Mouse (Mus musculus): ENCODE measurements around the gene Zfyve9. TPM values are rescaled to one million over a fixed set of nuclear protein-coding genes. Genes with fewer than 3 reads are reported as not detected.

Zfyve9 gene
- 10 to 100 TPM; 52.2 to 55.6 TPM for total RNA-seq (2021)
- long read RNA-seq, experiment 1, partial matches to known transcripts = 0 of 4 reads
- long read RNA-seq, experiment 1, other reads (novel, unspliced or antisense) = 4 of 4 reads
- long read RNA-seq, experiment 2, partial matches to known transcripts = 1 of 8 reads
- long read RNA-seq, experiment 2, other reads (novel, unspliced or antisense) = 7 of 8 reads

DNA sequence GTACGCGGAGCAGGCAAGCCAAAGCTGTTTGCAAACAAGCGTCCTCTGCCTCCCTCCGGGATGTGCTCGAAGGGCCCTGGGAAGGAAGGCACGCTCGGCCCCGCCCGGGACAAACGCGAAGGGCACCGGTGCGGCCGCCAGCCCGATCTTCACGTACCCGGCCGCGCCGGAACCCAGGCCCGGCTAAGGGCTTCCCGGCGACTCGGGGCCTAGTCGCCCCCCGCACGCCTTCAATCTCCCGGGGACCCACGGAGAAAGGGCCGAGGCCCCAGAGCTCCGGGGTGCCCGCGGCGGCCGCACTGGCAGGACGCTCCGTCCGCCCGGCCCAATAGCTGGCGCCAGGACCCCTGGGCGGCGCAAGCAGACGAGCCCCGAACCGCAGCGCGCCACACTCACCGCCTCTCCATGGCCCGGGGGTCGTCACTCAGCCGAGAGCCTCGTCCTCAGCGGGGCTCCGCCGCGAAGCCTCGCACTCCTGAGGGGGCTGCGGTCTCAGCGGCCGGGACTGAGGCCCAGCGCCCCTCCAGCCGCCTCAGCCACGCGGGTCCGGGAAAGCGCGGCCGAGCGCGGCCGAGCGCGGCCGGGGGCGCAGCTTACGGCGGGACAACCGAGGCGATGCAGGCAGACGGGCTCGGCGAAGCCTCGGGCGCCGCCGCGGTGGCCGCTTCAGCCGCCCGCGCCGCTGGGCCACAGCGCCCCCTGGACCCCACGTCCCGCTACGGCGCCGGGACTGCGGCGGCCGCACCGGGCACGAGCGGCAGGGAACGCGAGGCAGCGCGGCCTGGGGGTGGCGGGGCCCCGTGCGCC is at the start of gene Zfyve9:
Gene Zfyve9, minus strand, starts transcription at position 742 of the 807 bp plus-strand sequence.
- intact Hi-C loops (cut with DNase I) = no loop called here
- peak; percentile 54 to 80 for DNase-seq (ENCODE audit: low spot score in 2 of 2)

DNA sequence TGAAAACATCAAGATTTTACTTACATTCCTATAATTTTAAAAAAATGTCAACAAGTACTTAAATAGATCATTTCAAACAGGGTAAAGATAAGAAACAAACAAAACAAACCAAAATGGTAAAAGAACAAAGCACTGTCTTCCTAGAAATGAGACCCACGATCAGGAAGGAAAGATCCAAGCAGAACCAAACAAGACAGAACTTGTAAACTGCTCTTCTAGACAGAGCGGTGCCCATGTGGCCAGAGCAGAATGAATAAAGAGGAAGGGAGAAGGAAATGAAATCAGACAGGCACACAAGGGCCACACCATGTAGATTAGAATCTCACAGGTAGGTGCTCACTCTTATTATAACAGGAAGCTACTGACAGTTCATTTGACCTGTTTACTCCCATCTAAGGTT is 46.0 kb upstream of the Zfyve9 start:
- intact Hi-C loops (cut with DNase I) = no loop called here
- no peak for DNase-seq (ENCODE audit: low spot score in 2 of 2)

DNA sequence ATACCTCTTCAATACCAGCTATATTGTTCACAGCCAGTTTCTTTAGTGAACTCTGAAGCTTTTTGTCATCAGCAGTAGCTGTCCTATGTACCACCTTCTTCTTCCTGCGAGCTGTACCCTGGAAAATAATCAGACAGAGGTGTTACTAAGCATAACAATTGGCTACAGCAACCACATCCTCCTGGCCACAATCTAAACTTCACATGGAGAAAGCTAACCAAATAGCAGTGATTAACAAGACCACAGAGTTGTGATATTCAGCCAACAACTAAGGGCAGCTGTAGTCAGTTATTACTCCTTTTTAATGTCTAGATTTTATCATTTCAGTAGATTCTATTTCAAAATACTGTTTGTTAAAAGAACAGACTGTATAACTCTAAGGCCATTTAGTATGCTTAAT is 45.5 kb upstream of the Zfyve9 start:
- DNase-seq (ENCODE audit: low spot score in 2 of 2) = no peak
- intact Hi-C loops (cut with DNase I) = no loop called here

DNA sequence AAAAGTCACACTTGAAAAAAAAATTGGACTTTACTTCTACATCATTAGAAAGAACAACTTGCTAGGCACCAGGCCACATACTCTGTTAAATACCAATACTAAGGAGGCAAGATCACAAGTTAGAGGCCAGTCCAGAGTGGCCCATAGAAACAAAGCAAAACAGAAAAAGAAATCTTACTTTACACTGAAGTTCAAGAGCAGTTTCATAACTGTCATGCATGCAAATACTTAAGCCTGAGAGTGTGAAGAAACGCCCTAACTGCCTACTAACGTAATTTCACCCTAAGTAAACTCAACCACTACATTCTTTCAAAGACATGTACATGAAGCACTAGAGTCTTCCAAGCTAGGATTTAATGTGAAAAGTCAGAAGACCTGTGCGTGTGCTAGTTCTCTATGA is 45.1 kb upstream of the Zfyve9 start:
- intact Hi-C loops (cut with DNase I) = no loop called here

GRCm38 (mm10) chr4:108811550-108811949 is 31.0 kb upstream of the Zfyve9 start:
- no peak for DNase-seq (ENCODE audit: low spot score in 2 of 2)
- intact Hi-C loops (cut with DNase I) = no loop called here

More for the DNA sequence above, 45.1 kb upstream of the Zfyve9 start:
- no peak for DNase-seq (ENCODE audit: low spot score in 2 of 2)

GRCm38 (mm10) chr4:108811142-108811541 is 30.5 kb upstream of the Zfyve9 start:
- intact Hi-C loops (cut with DNase I) = no loop called here
- DNase-seq (ENCODE audit: low spot score in 2 of 2) = no peak

- intact Hi-C loops (cut with DNase I) = loop anchor here (10.0 kb wide), 1 partner anchor 171 kb away; no protein-coding TSS in a partner anchor
- no peak for DNase-seq (ENCODE audit: low spot score in 2 of 2)
Measured at GRCm38 (mm10) chr4:108803535-108803934, 22.9 kb upstream of the Zfyve9 start.

DNA sequence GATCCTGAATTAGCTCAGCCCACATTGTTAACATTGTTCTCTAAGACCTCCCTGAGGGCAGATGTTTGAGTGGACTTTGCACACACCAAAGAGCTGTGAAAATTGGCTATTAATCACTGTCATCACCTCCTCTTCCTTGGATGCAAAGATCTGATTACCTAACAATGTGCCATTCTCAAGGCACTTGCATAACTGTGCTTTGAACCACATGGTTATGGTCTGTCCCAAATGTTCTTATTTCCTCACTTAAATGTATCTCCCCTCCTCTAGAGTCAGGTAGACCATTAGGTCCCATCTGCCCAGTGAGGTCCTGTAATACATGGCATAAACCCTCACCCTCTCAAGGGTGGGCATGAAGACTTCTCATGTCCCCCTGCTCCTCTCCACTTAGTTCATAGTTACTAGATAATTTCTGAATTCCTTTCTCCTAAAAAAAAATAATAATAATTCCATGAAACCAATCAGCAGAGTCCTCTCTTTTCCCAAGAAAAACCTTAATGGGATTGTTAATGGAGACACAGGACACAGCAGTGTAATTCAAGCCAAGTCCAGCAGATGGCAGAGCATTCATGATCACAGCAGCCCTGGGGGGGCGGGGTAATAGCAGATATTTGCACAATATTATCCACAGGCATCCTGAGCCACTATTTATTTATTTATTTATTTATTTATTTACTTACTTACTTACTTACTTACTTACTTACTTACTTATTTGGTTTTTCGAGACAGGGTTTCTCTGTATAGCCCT is 17.7 kb upstream of the Zfyve9 start:
- intact Hi-C loops (cut with DNase I) = no loop called here
- DNase-seq (ENCODE audit: low spot score in 2 of 2) = peak; percentile 75 to 76

DNA sequence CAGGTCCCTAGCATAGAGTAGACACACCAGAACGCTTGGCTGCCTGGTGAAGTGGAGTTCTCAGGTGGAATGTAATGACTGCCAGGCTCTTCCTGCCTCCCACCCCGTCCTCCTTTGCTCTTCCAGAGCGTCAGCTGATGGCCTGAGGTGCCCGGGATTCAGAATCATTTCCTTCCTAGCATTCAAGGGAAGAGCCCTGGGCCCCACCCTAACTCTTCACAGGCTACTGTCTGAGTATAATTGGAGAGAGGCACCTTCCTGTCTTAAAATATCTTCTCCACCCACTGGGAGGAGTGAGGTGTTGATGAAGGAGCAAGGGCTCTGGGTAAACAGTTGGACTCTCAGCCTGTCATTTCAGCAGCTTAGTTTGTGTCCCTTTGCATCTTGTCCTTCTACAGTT is 16.1 kb upstream of the Zfyve9 start:
- intact Hi-C loops (cut with DNase I) = no loop called here
- no peak for DNase-seq (ENCODE audit: low spot score in 2 of 2)

DNA sequence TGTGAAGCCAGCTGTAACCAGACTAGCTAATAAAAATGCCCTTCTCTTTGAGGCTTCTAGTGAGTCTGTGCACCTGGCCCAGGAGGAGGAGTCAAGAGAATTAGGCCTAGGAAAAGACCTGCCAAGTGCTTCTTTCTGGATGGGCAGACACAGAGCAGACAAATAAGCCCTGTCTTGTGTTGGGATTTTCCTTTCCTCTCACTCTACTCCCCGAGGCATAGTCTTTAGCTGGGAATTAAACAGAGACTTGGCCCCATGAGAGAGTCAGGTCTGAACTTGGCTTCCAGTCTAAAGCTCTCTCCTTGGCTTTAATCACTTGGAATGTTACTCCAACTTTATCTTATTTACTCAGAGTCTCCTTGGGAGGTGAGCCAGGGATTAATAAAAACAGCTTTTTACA is 13.3 kb upstream of the Zfyve9 start:
- intact Hi-C loops (cut with DNase I) = no loop called here
- no peak for DNase-seq (ENCODE audit: low spot score in 2 of 2)

DNA sequence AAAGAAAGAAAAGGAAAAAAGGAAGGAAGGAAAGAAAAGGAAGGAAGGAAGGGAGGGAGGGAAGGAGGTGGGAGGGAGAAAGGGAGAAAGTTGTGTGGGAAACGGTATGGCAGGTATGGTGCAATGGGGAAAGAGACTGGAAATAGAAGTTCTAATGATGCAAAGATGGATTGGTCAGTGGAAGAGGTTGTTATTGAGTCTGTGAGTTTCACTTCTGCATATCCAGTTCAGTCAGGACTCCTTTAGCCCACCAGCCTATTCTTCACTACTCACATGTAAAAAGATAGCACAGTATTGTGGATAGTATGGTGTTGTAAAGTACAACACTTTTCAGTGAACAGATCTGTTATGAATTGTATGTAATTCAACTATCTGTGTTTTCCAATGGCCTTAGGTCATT is 9.9 kb upstream of the Zfyve9 start:
- DNase-seq (ENCODE audit: low spot score in 2 of 2) = no peak
- intact Hi-C loops (cut with DNase I) = no loop called here

- DNase-seq (ENCODE audit: low spot score in 2 of 2) = no peak
- intact Hi-C loops (cut with DNase I) = no loop called here
Measured at GRCm38 (mm10) chr4:108789258-108789936, 8.8 kb upstream of the Zfyve9 start.

- peak; percentile 38 to 75 for DNase-seq (ENCODE audit: low spot score in 2 of 2)
- intact Hi-C loops (cut with DNase I) = no loop called here
Measured at GRCm38 (mm10) chr4:108782421-108783085, 2.0 kb upstream of the Zfyve9 start.

- DNase-seq (ENCODE audit: low spot score in 2 of 2) = peak in 1 of 2 experiments; percentile 17
- intact Hi-C loops (cut with DNase I) = no loop called here
Measured at GRCm38 (mm10) chr4:108781596-108781995, 998 bp upstream of the Zfyve9 start.

DNA sequence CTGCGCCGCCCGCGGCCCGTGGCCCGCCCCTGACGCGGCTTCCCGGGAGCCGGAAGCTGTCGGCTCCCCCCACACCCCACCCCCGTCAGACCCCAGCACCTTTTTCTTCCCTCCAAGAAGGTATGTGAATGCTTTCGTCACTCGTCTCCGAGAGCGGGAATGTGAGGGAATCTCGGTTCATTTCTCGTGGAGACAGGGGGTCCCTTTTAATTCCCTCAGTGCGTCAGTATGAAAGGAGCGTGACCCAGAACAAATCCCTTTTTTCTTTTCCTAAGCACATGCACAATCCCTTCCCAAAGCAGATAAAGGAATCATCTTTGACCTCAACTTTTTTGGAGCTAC is 237 bp upstream of the Zfyve9 start:
- intact Hi-C loops (cut with DNase I) = no loop called here
- DNase-seq (ENCODE audit: low spot score in 2 of 2) = no peak

DNA sequence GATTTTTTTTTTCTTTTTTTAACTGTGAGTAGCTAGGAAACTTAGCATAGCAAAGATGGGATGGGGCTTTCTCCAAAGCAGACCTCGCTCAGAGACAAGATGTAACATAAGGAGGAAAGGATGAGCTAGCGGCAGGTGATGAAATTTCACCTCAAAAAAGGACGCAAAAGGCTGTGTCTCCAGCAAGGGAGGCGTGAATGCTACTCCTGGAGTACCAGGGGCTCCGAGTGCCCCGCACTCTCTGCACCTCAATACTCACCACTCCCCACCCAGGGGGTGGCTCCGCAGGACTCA is 888 bp downstream of the Zfyve9 start:
- intact Hi-C loops (cut with DNase I) = no loop called here
- DNase-seq (ENCODE audit: low spot score in 2 of 2) = peak in 1 of 2 experiments; percentile 38

GRCm38 (mm10) chr4:108768527-108768926 is 12.1 kb downstream of the Zfyve9 start:
- DNase-seq (ENCODE audit: low spot score in 2 of 2) = no peak
- intact Hi-C loops (cut with DNase I) = no loop called here

DNA sequence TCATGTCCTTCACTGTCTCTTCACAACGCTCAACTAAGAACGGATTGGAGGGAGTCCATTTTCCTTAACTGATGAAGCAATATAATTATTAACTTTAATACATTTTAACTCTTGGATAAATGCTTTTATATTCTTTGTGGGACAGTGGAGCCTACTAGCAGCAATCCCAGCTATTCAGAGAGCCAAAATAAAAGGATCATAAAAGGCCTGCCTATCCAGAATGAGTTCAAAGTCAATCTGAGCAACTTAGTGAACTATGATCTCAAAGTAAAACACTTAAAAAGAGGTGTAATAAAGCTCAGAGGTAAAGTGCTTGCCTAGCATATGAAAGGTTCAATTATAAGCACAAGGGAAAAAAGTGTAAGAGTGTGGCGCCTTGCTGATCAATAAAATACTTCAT is 21.0 kb downstream of the Zfyve9 start:
- intact Hi-C loops (cut with DNase I) = no loop called here
- DNase-seq (ENCODE audit: low spot score in 2 of 2) = no peak

GRCm38 (mm10) chr4:108746160-108746873 is 34.3 kb downstream of the Zfyve9 start:
- DNase-seq (ENCODE audit: low spot score in 2 of 2) = no peak
- intact Hi-C loops (cut with DNase I) = no loop called here

All from left cerebral cortex, postnatal 14 days (tissue).